Mouse (Mus musculus) C2C12 (cell line): ENCODE measurements at regions not wholly inside any gene's neighbourhood (a gene's known extent, or its start where the extent isn't known, plus 50 kb on each side); places are given as distances from the start of the nearest gene placed in this dataset.

Experiments used
- H3K27me3 ChIP-seq: one replicate; pipeline ENCODE4 v1.6.1; 2011; ENCODE audit not compliant: control insufficient read depth, insufficient read depth, insufficient read length
- H3K36me3 ChIP-seq: one replicate; pipeline ENCODE4 v1.6.1; 2011; ENCODE audit not compliant: control insufficient read depth, insufficient read depth
- H3K4me3 ChIP-seq: one replicate; pipeline ENCODE4 v1.5.1; 2011; ENCODE audit warnings: mild to moderate bottlenecking, control low read depth; ENCODE audit not compliant: poor library complexity, insufficient read depth, severe bottlenecking
- H3K79me2 ChIP-seq: one replicate; pipeline ENCODE4 v1.6.1; 2011; ENCODE audit not compliant: control insufficient read depth, insufficient read depth
- H3K79me3 ChIP-seq: one replicate; pipeline ENCODE4 v1.6.1; 2011; ENCODE audit warnings: low read depth, control low read depth
- H3ac ChIP-seq: one replicate; pipeline ENCODE3; 2011; ENCODE audit warnings: low read depth; ENCODE audit not compliant: control insufficient read depth, insufficient read length
- CEBPB ChIP-seq: IDR thresholded peaks from one replicate; pipeline ENCODE4 v1.6.1; 2011; ENCODE audit warnings: low read depth, mild to moderate bottlenecking, control low read depth, moderate library complexity
- CTCF ChIP-seq: IDR thresholded peaks from one replicate; pipeline ENCODE4 v1.5.1; 2011; ENCODE audit not compliant: control insufficient read depth, insufficient read depth, insufficient read length
- FOSL1 ChIP-seq: IDR thresholded peaks from one replicate; pipeline ENCODE4 v1.8.0; 2011; ENCODE audit warnings: mild to moderate bottlenecking, low read length; ENCODE audit not compliant: poor library complexity, insufficient read depth, severe bottlenecking
- MAX ChIP-seq: IDR thresholded peaks from one replicate; pipeline ENCODE4 v1.6.1; 2011; ENCODE audit warnings: mild to moderate bottlenecking, control low read depth
- MYOD1 ChIP-seq: IDR thresholded peaks from one replicate; pipeline ENCODE4 v1.6.1; 2011; ENCODE audit warnings: low read depth; ENCODE audit not compliant: control insufficient read depth, insufficient read length
- MYOG ChIP-seq: IDR thresholded peaks from one replicate; pipeline ENCODE4 v1.6.1; 2011; ENCODE audit not compliant: control insufficient read depth, insufficient read length; ENCODE audit errors: extremely low read depth
- USF1 ChIP-seq: IDR thresholded peaks from one replicate; pipeline ENCODE4 v1.6.1; 2011; ENCODE audit warnings: low read depth, mild to moderate bottlenecking, control low read depth, moderate library complexity

DNA sequence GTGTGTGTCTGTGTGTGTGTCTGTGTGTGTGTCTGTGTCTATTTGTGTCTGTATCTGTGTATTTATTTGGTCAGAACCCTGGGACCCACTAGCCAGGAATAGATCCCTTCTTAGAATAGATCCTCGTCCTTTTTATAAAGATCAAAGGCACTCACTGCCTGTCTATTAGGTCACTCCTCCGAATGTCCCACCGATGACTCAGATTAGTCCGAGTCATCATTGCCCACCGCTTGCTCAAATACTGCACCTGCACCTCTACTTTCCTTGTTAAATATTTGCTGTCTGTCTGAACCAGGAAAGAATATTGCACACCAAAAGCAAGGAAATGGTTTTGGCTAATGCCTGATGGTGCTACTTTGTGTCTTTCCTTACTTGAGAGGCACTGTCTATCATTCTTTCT, 112.7 kb downstream of the Mreg start:
- Histone ChIP-seq H3K4me3 (no peak overlapping the region), H3K27me3 (no peaks in the 10 kb centered on the region), H3K79me3 (no peaks in the 10 kb centered on the region), H3K36me3 (no peaks in the 10 kb centered on the region), H3K79me2 (no peaks in the 10 kb centered on the region), H3ac (no peak overlapping the region)
- no peak for TF ChIP-seq MAX
- TF ChIP-seq MYOG, result no peak
- no peak for TF ChIP-seq FOSL1
- no peak for TF ChIP-seq CEBPB

DNA sequence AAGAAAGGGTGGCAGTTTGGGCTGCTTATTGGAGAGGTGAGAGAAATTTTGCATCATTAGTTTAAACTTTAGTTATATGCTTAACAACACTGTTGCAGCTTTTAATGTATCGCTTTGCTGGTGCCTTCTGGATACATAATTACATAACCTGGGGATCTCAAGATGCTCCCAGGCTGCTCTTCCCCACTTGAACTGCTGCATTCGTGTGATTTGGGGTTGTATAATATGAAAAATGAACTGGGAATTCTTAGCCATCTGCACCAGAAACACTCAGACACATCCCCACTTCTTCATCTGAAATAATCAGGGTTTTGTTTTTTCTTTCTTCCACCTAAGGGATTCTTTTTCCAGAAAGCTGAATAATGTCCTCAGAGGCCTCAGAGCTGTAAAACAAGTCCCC, 120.8 kb downstream of the Mreg start:
- Histone ChIP-seq H3K4me3 (no peak overlapping the region), H3K36me3 (no peaks in the 10 kb centered on the region), H3K27me3 (no peaks in the 10 kb centered on the region), H3ac (no peak overlapping the region), H3K79me2 (no peaks in the 10 kb centered on the region), H3K79me3 (no peaks in the 10 kb centered on the region)
- TF ChIP-seq CEBPB (no peak), MAX (no peak), FOSL1 (no peak), MYOD1 (no peak), USF1 (no peak), CTCF (no peak), MYOG (no peak)

DNA sequence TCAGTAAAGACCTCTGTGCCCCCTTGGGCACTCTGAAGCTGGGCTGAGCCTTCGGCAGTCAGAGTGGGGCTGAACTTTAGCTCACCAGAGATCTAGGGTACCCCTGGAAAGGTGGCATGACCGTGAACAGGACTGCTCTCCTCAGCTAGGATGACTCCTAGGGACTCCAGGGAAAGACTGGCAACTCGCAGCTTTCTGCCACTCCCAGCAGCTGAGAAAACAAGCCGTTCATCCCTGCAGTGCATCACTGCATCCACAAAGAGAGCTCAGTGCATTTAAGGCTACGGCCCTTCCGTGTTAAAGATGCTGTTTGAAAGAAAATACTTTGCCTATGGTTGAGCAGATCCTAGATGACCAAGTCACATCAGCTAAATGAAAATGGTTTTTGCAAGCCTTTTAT, 126.4 kb downstream of the Mreg start:
- TF ChIP-seq MYOG (no peak), CEBPB (no peak), USF1 (no peak), CTCF (no peak), MYOD1 (peak; percentile 76)
- Histone ChIP-seq H3K79me3 (no peaks in the 10 kb centered on the region), H3K4me3 (no peak overlapping the region), H3K36me3 (no peaks in the 10 kb centered on the region), H3ac (no peak overlapping the region), H3K79me2 (no peaks in the 10 kb centered on the region), H3K27me3 (no peaks in the 10 kb centered on the region)

DNA sequence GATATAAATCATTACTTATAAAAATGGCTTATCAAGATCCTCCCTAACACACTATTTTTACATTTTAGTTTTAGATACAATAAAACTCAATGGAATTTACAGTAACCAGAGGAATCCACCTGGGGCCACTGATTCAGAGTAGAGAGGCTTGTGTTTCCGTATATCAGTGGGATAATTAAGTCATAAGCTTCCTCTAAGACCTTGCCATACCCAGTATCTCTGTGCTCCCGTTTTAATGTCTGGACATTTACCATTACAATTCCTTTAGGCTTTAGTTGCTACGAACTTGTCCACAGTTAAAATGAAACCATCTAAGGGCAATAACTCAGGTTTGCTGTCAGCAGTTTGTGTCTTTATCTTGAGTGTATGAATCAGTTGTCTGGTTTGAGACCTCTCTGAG, 127.9 kb downstream of the Mreg start:
- H3K36me3 ChIP-seq, result no peaks in the 10 kb centered on the region
- TF ChIP-seq MAX (no peak), USF1 (no peak), MYOD1 (no peak), CTCF (no peak), FOSL1 (no peak), CEBPB (no peak), MYOG (no peak)
- H3K27me3 ChIP-seq, result no peaks in the 10 kb centered on the region
- H3ac ChIP-seq, result no peak overlapping the region
- H3K79me2 ChIP-seq, result no peaks in the 10 kb centered on the region
- no peak overlapping the region for H3K4me3 ChIP-seq
- no peaks in the 10 kb centered on the region for H3K79me3 ChIP-seq

DNA sequence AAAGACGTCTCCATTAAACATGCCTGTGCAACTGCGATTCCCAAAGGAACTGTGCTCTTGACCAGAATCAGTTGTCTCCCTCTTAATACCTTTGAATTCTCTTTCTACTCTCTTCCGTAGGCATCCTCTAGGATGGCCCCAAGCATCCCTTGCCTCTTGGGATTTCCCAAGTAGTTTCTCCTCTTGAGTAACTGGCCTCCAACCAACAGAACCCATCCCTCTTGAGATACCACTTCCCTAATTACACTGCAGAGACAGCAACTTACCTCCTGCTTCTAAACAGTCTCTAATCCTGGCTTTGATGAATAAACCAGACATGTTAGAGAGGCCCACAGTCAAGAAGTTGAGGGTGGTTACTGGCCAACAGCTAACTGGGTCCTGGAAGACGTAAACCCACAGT, 129.7 kb downstream of the Mreg start:
- no peak overlapping the region for H3ac ChIP-seq
- no peaks in the 10 kb centered on the region for H3K79me3 ChIP-seq
- no peaks in the 10 kb centered on the region for H3K79me2 ChIP-seq
- H3K27me3 ChIP-seq, result no peaks in the 10 kb centered on the region
- TF ChIP-seq MAX (no peak), CEBPB (no peak), USF1 (no peak)
- H3K4me3 ChIP-seq, result no peak overlapping the region
- H3K36me3 ChIP-seq, result no peaks in the 10 kb centered on the region

DNA sequence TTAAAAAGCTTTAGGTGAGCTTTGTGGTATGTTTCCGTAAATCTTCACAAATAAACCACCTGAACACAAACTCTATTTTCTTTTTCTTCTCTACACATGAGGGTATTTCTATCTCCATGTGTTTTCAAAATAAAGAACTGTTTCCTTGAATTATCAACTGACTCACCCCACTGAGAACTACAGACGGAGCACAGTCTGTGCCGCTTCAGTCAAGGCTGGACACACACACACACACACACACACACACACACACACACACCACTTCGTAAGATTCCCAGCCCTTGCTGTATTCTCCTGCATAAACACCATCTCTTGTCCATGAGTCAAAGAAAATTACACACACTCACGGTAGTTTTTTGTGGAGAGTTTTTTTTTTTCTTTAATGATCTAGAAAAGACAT, 130.3 kb downstream of the Mreg start:
- H3K4me3 ChIP-seq, result no peak overlapping the region

More for the DNA sequence above, 130.3 kb downstream of the Mreg start:
- Histone ChIP-seq H3K79me2 (no peaks in the 10 kb centered on the region), H3K36me3 (no peaks in the 10 kb centered on the region), H3ac (no peak overlapping the region), H3K27me3 (no peaks in the 10 kb centered on the region), H3K79me3 (no peaks in the 10 kb centered on the region)
- no peak for TF ChIP-seq CEBPB
- TF ChIP-seq MYOD1, result no peak
- TF ChIP-seq FOSL1, result no peak
- no peak for TF ChIP-seq CTCF
- TF ChIP-seq MYOG, result no peak
- TF ChIP-seq USF1, result no peak
- no peak for TF ChIP-seq MAX
